18 mouse cellular contexts compared by ENCODE assay signal in genomic region chr2:145619688-145620087, GRCm38 (mm10). TPM values are rescaled to one million over a fixed set of nuclear protein-coding genes. Genes with fewer than 3 reads are reported as not detected.
DNase-seq lines count a peak whose midpoint lies in the region; ATAC-seq and TF ChIP-seq lines count a peak whose summit lies in the region.
"Had no signal": no experiment of that assay in that cellular context is flagged by ENCODE, and none has a peak within 500 bp of the region (broad histone marks: within the 10 kb centered on the region; RNA-seq: fewer than 3 reads in every experiment).

No protein-coding gene starts in this region.

- ATAC-seq in hindbrain, embryonic 16.5 days: peak; percentile 69; the same call in 1 of the 2 replicates
- no peak for ATAC-seq in hindbrain, embryonic 11.5 days (ENCODE audit: low FRiP score)
- ATAC-seq: activated CD4-positive, CD25-positive, alpha-beta regulatory T cell, adult 4 months; forebrain, embryonic 15.5 days had no signal

- H3K9ac ChIP-seq in hindbrain, embryonic 16.5 days (ENCODE audit: low read depth, low read length): no peak overlapping the region
- H3K9ac ChIP-seq in hindbrain, embryonic 11.5 days (ENCODE audit: low read depth, low read length): no peak overlapping the region
- H3K9ac ChIP-seq: forebrain, embryonic 15.5 days; heart, embryonic 15.5 days had no signal

- intact Hi-C loops in left cerebral cortex, postnatal 4 days (cut with DNase I): no loop called here
- intact Hi-C loops in left cerebral cortex, adult 2 months (cut with DNase I): no loop called here

- no peak for TF ChIP-seq CTCF in left cerebral cortex, adult 2 months (IDR thresholded peaks at IDR 0.05)

- H3K4me1 ChIP-seq in hindbrain, embryonic 16.5 days (ENCODE audit: control insufficient read depth, insufficient read depth, low read depth, low read length): no peaks in the 10 kb centered on the region; the same call in 1 of the 2 replicates
- H3K4me1 ChIP-seq in hindbrain, embryonic 11.5 days (replicated peaks; ENCODE audit: control insufficient read depth, insufficient read depth, low read length): no peaks in the 10 kb centered on the region; the same call in 1 of the 2 replicates
- H3K4me1 ChIP-seq: forebrain, embryonic 15.5 days had no signal

- no peaks in the 10 kb centered on the region for H3K36me3 ChIP-seq in hindbrain, embryonic 16.5 days (ENCODE audit: control insufficient read depth, insufficient read depth, low read length)
- no peaks in the 10 kb centered on the region for H3K36me3 ChIP-seq in hindbrain, embryonic 11.5 days (ENCODE audit: control insufficient read depth, insufficient read depth, low read length)
- H3K36me3 ChIP-seq: embryonic facial prominence, embryonic 10.5 days; forebrain, embryonic 15.5 days; heart, embryonic 15.5 days had no signal

- H3K27me3 ChIP-seq in hindbrain, embryonic 16.5 days (replicated peaks; ENCODE audit: control insufficient read depth, insufficient read depth, low read length): no peaks in the 10 kb centered on the region
- H3K27me3 ChIP-seq in hindbrain, embryonic 11.5 days (ENCODE audit: control insufficient read depth, insufficient read depth, low read length): no peaks in the 10 kb centered on the region
- H3K27me3 ChIP-seq: forebrain, embryonic 15.5 days; heart, embryonic 15.5 days had no signal

- no peak overlapping the region for H3K4me2 ChIP-seq in hindbrain, embryonic 16.5 days (ENCODE audit: low read length)
- H3K4me2 ChIP-seq in hindbrain, embryonic 11.5 days (replicated peaks; ENCODE audit: low read depth, low read length): no peak overlapping the region
- H3K4me2 ChIP-seq: forebrain, embryonic 15.5 days; heart, embryonic 15.5 days had no signal

- H3K9me3 ChIP-seq in hindbrain, embryonic 16.5 days (ENCODE audit: control insufficient read depth, low read length): no peaks in the 10 kb centered on the region
- H3K9me3 ChIP-seq in hindbrain, embryonic 11.5 days (ENCODE audit: control insufficient read depth, low read length): no peaks in the 10 kb centered on the region
- H3K9me3 ChIP-seq: embryonic facial prominence, embryonic 10.5 days; forebrain, embryonic 15.5 days; heart, embryonic 15.5 days had no signal

- H3K4me3 ChIP-seq in hindbrain, embryonic 16.5 days (ENCODE audit: low read length): no peak overlapping the region
- H3K4me3 ChIP-seq in hindbrain, embryonic 11.5 days (ENCODE audit: low read depth, low read length): no peak overlapping the region
- H3K4me3 ChIP-seq in left cerebral cortex, adult 2 months: no peak overlapping the region
- H3K4me3 ChIP-seq: embryonic facial prominence, embryonic 10.5 days; forebrain, embryonic 15.5 days; heart, embryonic 15.5 days had no signal

- DNase-seq in cerebellum, postnatal 10 days: peak; percentile 55 to 61
- no peak for DNase-seq in cerebellum, adult 11-12 months
- no peak for DNase-seq in hindbrain, embryonic 11.5 days (ENCODE audit: low spot score)
- DNase-seq in left cerebral cortex, postnatal 4 days: peak; percentile 31
- DNase-seq in left cerebral cortex, adult 2 months (ENCODE audit: extremely low spot score in 1 of 2, low spot score in 2 of 2): no peak
- DNase-seq in right cerebral cortex, postnatal 14 days: peak; percentile 49
- no peak for DNase-seq in right cerebral cortex, adult 18-20 months
- DNase-seq: adrenal gland, adult 8-10 months; cerebellum, adult 9-10 months; gastrocnemius, postnatal 36 days; kidney, adult 11 months; thymus, postnatal 14 days had no signal

- no peak overlapping the region for H3K27ac ChIP-seq in hindbrain, embryonic 16.5 days (ENCODE audit: low read depth, low read length)
- no peak overlapping the region for H3K27ac ChIP-seq in hindbrain, embryonic 11.5 days (ENCODE audit: low read depth, low read length)
- no peak overlapping the region for H3K27ac ChIP-seq in left cerebral cortex, adult 2 months
- H3K27ac ChIP-seq: embryonic facial prominence, embryonic 10.5 days; forebrain, embryonic 15.5 days; heart, embryonic 15.5 days; macrophage had no signal

- 56% methylated on average over 4 of the region's 4 CpGs for whole genome bisulfite sequencing in hindbrain, embryonic 16.5 days
- 82% methylated on average over 4 of the region's 4 CpGs for WGBS in hindbrain, embryonic 11.5 days

RNA-seq across cellular contexts. Expression of gene Rin2, which starts 55.3 kb away (rescaled TPM):
- 14.6 and 15.3 TPM in 2 replicates for polyA plus RNA-seq in hindbrain, embryonic 16.5 days (2015; fragmentation: Nextera tagmentation; extraction: Ambion mirVana)
- polyA plus RNA-seq in hindbrain, embryonic 11.5 days (2014; fragmentation: Nextera tagmentation; extraction: Ambion mirVana): 19.1 and 19.6 TPM in 2 replicates
- 10 to 100 TPM; 12.8 to 16.7 TPM for total RNA-seq in left cerebral cortex, postnatal 4 days (2021)
- 10 to 100 TPM; 24.2 to 29.3 TPM for total RNA-seq in left cerebral cortex, adult 2 months (2021)

Comparison
In these comparisons a context has a peak if more than half of its experiments do, and no peak if none do; other contexts are left out.
1. DNase-seq: peak in cerebellum, postnatal 10 days (2 of 2), left cerebral cortex, postnatal 4 days (single experiment) and right cerebral cortex, postnatal 14 days (single experiment); none in cerebellum, adult 11-12 months (single experiment), hindbrain, embryonic 11.5 days (single experiment), left cerebral cortex, adult 2 months (0 of 2) and right cerebral cortex, adult 18-20 months (single experiment).